Mouse (Mus musculus): ENCODE results near the gene Sorcs2. TPM values are rescaled to one million over a fixed set of nuclear protein-coding genes. Genes with fewer than 3 reads are reported as not detected.

Gene Sorcs2
- polyA plus RNA-seq, 1 experiment from 2014 or later: 11.1 TPM

DNA sequence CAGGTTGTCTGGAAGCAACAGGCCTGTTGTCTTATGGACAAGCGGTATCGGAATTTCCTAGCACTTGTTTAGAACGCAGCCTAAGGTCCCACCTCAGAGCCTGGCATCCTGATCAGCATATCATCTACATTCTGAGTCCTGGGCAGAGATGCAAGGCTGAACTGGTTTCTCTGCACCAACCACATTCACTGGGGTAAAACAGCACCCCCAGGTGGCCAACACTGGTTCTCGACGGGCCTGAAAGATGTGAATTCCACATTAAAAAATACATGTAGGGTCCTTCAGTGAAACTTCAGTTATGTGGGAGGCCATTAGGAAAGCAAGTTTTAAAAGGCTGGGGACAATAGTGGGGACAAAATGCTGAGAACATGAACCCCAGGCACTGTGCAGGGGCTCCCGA lies 174.2 kb downstream of the Sorcs2 start:
- 67% methylated on average over 6 of the region's 6 CpGs for WGBS
- Histone ChIP-seq H3K9ac (replicated peaks; ENCODE audit: low read depth, low read length) (no peak overlapping the region), H3K36me3 (ENCODE audit: control insufficient read depth, insufficient read depth, low read length) (no peaks in the 10 kb centered on the region), H3K4me2 (ENCODE audit: low read depth, low read length) (no peak overlapping the region), H3K9me3 (ENCODE audit: control insufficient read depth, low read length) (no peaks in the 10 kb centered on the region), H3K4me3 (ENCODE audit: low read depth, low read length) (no peak overlapping the region), H3K27me3 (ENCODE audit: control insufficient read depth, insufficient read depth, low read length) (no peaks in the 10 kb centered on the region), H3K27ac (ENCODE audit: low read depth, low read length) (no peak overlapping the region), H3K4me1 (ENCODE audit: control insufficient read depth, insufficient read depth, low read length) (peaks cover 18% of the 10 kb centered on the region)
- ATAC-seq (ENCODE audit: low read depth): no peak

DNA sequence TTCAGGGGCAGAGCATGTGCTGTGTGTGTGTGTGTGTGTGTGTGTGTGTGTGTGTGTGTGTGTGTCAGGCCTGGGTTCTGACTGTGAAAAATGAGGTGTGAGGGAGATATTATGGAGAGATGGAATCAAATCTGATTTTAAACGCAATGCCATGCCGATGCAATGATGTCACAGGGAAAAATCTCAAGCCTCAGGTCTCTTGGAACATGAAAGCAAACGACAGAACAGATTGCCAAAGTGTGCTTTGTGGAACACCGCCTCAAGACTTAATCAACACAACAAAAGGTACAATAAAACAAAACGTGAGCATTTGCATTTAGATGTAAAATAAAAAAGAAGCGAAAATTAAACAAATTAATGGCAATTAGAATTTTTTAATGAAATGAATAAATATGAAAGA lies 177.3 kb downstream of the Sorcs2 start:
- H3K27ac ChIP-seq (ENCODE audit: low read depth, low read length): no peak overlapping the region
- no peak overlapping the region for H3K9ac ChIP-seq (replicated peaks; ENCODE audit: low read depth, low read length)
- H3K4me1 ChIP-seq (ENCODE audit: control insufficient read depth, insufficient read depth, low read length): peaks cover 7% of the 10 kb centered on the region
- WGBS: 46% methylated on average over 6 of the region's 6 CpGs
- no peaks in the 10 kb centered on the region for H3K9me3 ChIP-seq (ENCODE audit: control insufficient read depth, low read length)
- no peaks in the 10 kb centered on the region for H3K27me3 ChIP-seq (ENCODE audit: control insufficient read depth, insufficient read depth, low read length)
- H3K4me2 ChIP-seq (ENCODE audit: low read depth, low read length): no peak overlapping the region
- H3K4me3 ChIP-seq (ENCODE audit: low read depth, low read length): no peak overlapping the region
- ATAC-seq (ENCODE audit: low read depth): no peak
- no peaks in the 10 kb centered on the region for H3K36me3 ChIP-seq (ENCODE audit: control insufficient read depth, insufficient read depth, low read length)

GRCm38 (mm10) chr5:36220105-36220504 lies 177.8 kb downstream of the Sorcs2 start:
- Histone ChIP-seq H3K4me3 (ENCODE audit: low read depth, low read length) (no peak overlapping the region), H3K9ac (replicated peaks; ENCODE audit: low read depth, low read length) (no peak overlapping the region), H3K27ac (ENCODE audit: low read depth, low read length) (no peak overlapping the region), H3K4me2 (ENCODE audit: low read depth, low read length) (no peak overlapping the region), H3K4me1 (ENCODE audit: control insufficient read depth, insufficient read depth, low read length) (peaks cover 3% of the 10 kb centered on the region; the same call in 1 of the 2 replicates), H3K36me3 (ENCODE audit: control insufficient read depth, insufficient read depth, low read length) (no peaks in the 10 kb centered on the region), H3K27me3 (ENCODE audit: control insufficient read depth, insufficient read depth, low read length) (no peaks in the 10 kb centered on the region), H3K9me3 (ENCODE audit: control insufficient read depth, low read length) (no peaks in the 10 kb centered on the region)
- 61% methylated on average over 4 of the region's 4 CpGs for WGBS
- ATAC-seq (ENCODE audit: low read depth): no peak

DNA sequence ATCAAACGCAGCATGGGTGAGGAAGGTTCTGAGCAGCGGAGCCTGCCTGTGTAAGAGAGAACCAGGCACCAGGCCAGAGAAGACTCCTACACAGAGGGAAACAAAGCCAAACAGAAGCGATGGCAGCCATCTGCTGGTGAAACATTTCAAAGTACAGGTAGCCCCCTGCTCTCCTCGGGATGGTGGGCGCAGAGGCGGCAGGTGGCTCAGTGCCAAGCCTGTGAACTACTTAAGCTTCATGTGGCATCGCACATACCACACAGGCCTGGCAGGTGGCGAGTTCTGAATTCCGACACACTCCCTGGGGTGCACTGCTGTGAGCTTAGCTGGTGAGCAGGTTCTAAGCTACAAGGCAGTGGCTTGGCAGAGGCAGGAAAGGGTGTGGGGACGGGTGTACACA lies 184.6 kb downstream of the Sorcs2 start:
- H3K4me1 ChIP-seq (ENCODE audit: control insufficient read depth, insufficient read depth, low read length): no peaks in the 10 kb centered on the region
- H3K27me3 ChIP-seq (ENCODE audit: control insufficient read depth, insufficient read depth, low read length): no peaks in the 10 kb centered on the region
- WGBS: 77% methylated on average over 10 of the region's 10 CpGs
- H3K9ac ChIP-seq (replicated peaks; ENCODE audit: low read depth, low read length): no peak overlapping the region
- no peak overlapping the region for H3K4me2 ChIP-seq (ENCODE audit: low read depth, low read length)
- 0 out of 2 replicates have a peak, but pooled peaks cover 3% of the 10 kb centered on the region for H3K9me3 ChIP-seq (ENCODE audit: control insufficient read depth, low read length)
- no peaks in the 10 kb centered on the region for H3K36me3 ChIP-seq (ENCODE audit: control insufficient read depth, insufficient read depth, low read length)
- ATAC-seq (ENCODE audit: low read depth): no peak; the same call in 1 of the 2 replicates
- H3K4me3 ChIP-seq (ENCODE audit: low read depth, low read length): no peak overlapping the region
- no peak overlapping the region for H3K27ac ChIP-seq (ENCODE audit: low read depth, low read length)

GRCm38 (mm10) chr5:36208803-36209202 lies 189.1 kb downstream of the Sorcs2 start:
- H3K27ac ChIP-seq (ENCODE audit: low read depth, low read length): no peak overlapping the region

GRCm38 (mm10) chr5:36205397-36205796 lies 192.5 kb downstream of the Sorcs2 start:
- WGBS: 87% methylated on average over 11 of the region's 11 CpGs
- H3K4me1 ChIP-seq (ENCODE audit: control insufficient read depth, insufficient read depth, low read length): no peaks in the 10 kb centered on the region
- H3K36me3 ChIP-seq (ENCODE audit: control insufficient read depth, insufficient read depth, low read length): no peaks in the 10 kb centered on the region
- no peaks in the 10 kb centered on the region for H3K9me3 ChIP-seq (ENCODE audit: control insufficient read depth, low read length)
- no peak for ATAC-seq (ENCODE audit: low read depth)
- no peak overlapping the region for H3K9ac ChIP-seq (replicated peaks; ENCODE audit: low read depth, low read length)
- no peak overlapping the region for H3K27ac ChIP-seq (ENCODE audit: low read depth, low read length)
- H3K4me3 ChIP-seq (ENCODE audit: low read depth, low read length): no peak overlapping the region
- no peak overlapping the region for H3K4me2 ChIP-seq (ENCODE audit: low read depth, low read length)
- no peaks in the 10 kb centered on the region for H3K27me3 ChIP-seq (ENCODE audit: control insufficient read depth, insufficient read depth, low read length)

More at GRCm38 (mm10) chr5:36208803-36209202, 189.1 kb downstream of the Sorcs2 start:
- Histone ChIP-seq H3K4me3 (ENCODE audit: low read depth, low read length) (no peak overlapping the region), H3K4me2 (ENCODE audit: low read depth, low read length) (no peak overlapping the region), H3K9me3 (ENCODE audit: control insufficient read depth, low read length) (no peaks in the 10 kb centered on the region), H3K4me1 (ENCODE audit: control insufficient read depth, insufficient read depth, low read length) (no peaks in the 10 kb centered on the region), H3K9ac (replicated peaks; ENCODE audit: low read depth, low read length) (no peak overlapping the region), H3K27me3 (ENCODE audit: control insufficient read depth, insufficient read depth, low read length) (no peaks in the 10 kb centered on the region), H3K36me3 (ENCODE audit: control insufficient read depth, insufficient read depth, low read length) (no peaks in the 10 kb centered on the region)
- 91% methylated on average over 3 of the region's 3 CpGs for WGBS
- ATAC-seq (ENCODE audit: low read depth): no peak

DNA sequence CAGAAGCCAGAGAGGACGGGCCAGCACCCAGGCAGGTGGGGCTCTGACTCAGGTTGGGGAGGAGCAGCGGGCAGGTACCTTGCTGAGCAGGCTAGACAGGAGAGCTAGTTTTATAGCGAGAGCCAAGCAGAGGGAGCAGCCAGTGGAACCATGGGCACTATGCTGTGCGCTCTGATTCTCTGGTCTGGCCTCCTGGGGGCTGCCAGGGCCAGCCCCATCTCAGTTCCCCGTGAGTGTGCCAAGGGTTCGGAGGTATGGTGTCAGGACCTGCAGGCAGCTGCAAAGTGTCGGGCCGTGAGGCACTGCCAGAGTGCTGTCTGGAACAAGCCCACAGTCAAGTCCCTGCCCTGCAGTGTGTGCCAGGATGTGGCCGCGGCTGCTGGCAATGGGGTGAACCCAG lies 194.0 kb downstream of the Sorcs2 start, which contains the start of gene Psapl1:
Psapl1 (plus strand) TSS at position 106 of the 400 bp plus-strand sequence.
- H3K4me3 ChIP-seq (ENCODE audit: low read depth, low read length): no peak within 1 kb of the TSS
- no peaks in the 10 kb centered on the region for H3K4me1 ChIP-seq (ENCODE audit: control insufficient read depth, insufficient read depth, low read length)
- H3K9ac ChIP-seq (replicated peaks; ENCODE audit: low read depth, low read length): no peak within 1 kb of the TSS
- H3K36me3 ChIP-seq (ENCODE audit: control insufficient read depth, insufficient read depth, low read length): no peaks in the 10 kb centered on the region
- no peak within 1 kb of the TSS for H3K4me2 ChIP-seq (ENCODE audit: low read depth, low read length)
- WGBS: 86% methylated on average over 10 of the region's 10 CpGs
- H3K27me3 ChIP-seq (ENCODE audit: control insufficient read depth, insufficient read depth, low read length): no peaks in the 10 kb centered on the region
- ATAC-seq (ENCODE audit: low read depth): no peak
- H3K27ac ChIP-seq (ENCODE audit: low read depth, low read length): no peak within 1 kb of the TSS
- no peaks in the 10 kb centered on the region for H3K9me3 ChIP-seq (ENCODE audit: control insufficient read depth, low read length)

DNA sequence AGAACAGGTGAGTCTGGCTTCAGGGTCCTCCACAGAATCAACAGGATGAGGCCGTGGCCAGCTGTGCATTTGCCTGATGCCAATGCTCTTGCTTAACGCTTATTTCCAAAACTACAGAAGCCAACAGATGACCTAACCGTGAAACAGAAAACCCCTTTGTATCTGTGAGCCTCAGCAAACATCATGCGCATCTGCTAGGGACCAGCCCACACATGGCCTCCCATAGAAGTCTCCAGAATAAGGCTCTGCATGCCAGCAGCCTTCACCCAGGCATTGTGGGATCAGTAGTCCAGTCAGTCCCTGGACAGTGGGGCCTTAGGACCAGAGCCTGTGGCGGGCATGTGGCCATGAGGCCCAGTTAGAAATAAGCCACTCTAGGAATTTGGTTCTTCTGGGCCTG lies 194.5 kb downstream of the Sorcs2 start:
- H3K4me2 ChIP-seq (ENCODE audit: low read depth, low read length): no peak overlapping the region

DNA sequence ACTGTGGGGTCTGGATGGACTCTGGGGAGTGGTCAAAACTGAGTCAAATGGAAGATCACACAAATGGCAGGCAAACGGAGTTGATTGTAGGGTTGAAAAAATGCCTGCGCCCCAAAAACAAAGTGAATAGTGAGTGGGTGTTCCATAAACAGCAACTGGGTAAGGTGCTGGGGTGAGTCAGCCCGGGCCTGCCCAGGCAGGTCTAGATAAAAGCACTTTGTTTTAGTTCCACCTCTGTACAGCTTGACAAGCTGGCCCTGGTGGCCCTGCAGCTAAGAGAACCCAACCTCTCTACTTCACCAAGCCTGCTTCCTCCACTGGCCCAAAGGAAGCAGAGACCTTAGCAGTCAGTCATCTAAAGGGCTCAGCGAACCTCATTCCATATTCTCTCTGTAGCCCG lies 195.2 kb downstream of the Sorcs2 start:
- ATAC-seq (ENCODE audit: low read depth): no peak
- Histone ChIP-seq H3K9me3 (ENCODE audit: control insufficient read depth, low read length) (no peaks in the 10 kb centered on the region), H3K36me3 (ENCODE audit: control insufficient read depth, insufficient read depth, low read length) (no peaks in the 10 kb centered on the region), H3K27me3 (ENCODE audit: control insufficient read depth, insufficient read depth, low read length) (no peaks in the 10 kb centered on the region), H3K9ac (replicated peaks; ENCODE audit: low read depth, low read length) (no peak overlapping the region), H3K4me1 (ENCODE audit: control insufficient read depth, insufficient read depth, low read length) (no peaks in the 10 kb centered on the region), H3K4me3 (ENCODE audit: low read depth, low read length) (no peak overlapping the region), H3K4me2 (ENCODE audit: low read depth, low read length) (no peak overlapping the region), H3K27ac (ENCODE audit: low read depth, low read length) (no peak overlapping the region)
- 81% methylated on average over 5 of the region's 5 CpGs for WGBS

More for the DNA sequence above, 194.5 kb downstream of the Sorcs2 start:
- Histone ChIP-seq H3K9ac (replicated peaks; ENCODE audit: low read depth, low read length) (no peak overlapping the region), H3K27me3 (ENCODE audit: control insufficient read depth, insufficient read depth, low read length) (no peaks in the 10 kb centered on the region), H3K27ac (ENCODE audit: low read depth, low read length) (no peak overlapping the region), H3K4me3 (ENCODE audit: low read depth, low read length) (no peak overlapping the region), H3K9me3 (ENCODE audit: control insufficient read depth, low read length) (no peaks in the 10 kb centered on the region), H3K4me1 (ENCODE audit: control insufficient read depth, insufficient read depth, low read length) (no peaks in the 10 kb centered on the region), H3K36me3 (ENCODE audit: control insufficient read depth, insufficient read depth, low read length) (no peaks in the 10 kb centered on the region)
- WGBS: 87% methylated on average over 5 of the region's 5 CpGs
- ATAC-seq (ENCODE audit: low read depth): no peak
